Mouse (Mus musculus) liver, adult 2 months (tissue): ENCODE data around the gene Rogdi.

Experiments
- CTCF ChIP-seq: fragments of 200-500 bp; IDR thresholded peaks from 2 replicates; pipeline ENCODE4 v1.5.1; 2011; ENCODE audit warnings: low read depth, low read length, control low read depth
- POLR2A ChIP-seq: fragments of 200-500 bp; IDR thresholded peaks from 2 replicates; pipeline ENCODE4 v1.6.1; 2011; ENCODE audit warnings: low read length, control low read depth; ENCODE audit not compliant: insufficient read depth; ENCODE audit errors: extremely low read depth

GRCm38 (mm10) chr16:4968426-4968825, 44.9 kb downstream of the Rogdi start:
- TF ChIP-seq POLR2A = no peak
- TF ChIP-seq CTCF = no peak
